Mouse (Mus musculus): ENCODE data around the gene Slc15a5.

DNA sequence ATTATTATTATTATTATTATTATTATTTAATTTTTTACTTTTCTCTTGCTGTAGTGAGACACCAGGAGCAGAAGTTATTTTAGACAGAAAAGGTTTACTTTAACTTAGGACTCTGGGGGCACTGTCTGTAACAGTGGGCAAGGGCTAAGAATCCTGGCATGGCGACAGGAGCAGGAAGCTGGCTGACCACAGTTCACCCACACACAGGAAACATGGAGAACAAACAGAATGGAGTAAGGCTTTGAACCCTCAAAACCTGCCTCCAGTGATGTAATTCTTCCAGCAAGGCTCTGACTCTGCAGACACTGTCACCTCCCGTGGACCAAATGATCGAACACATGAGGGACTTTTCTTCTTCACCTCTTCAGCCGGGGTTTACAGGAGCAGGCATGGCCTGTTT, 37.9 kb downstream of the Slc15a5 start:
- TF ChIP-seq CTCF (IDR thresholded peaks at IDR 0.05; ENCODE audit: control insufficient read depth, insufficient read depth, insufficient replicate concordance, low read depth, low read length) (no peak), POLR2A (IDR thresholded peaks at IDR 0.05; ENCODE audit: control insufficient read depth, low read depth, low read length) (no peak)
